Mouse (Mus musculus) forebrain, embryonic 14.5 days (tissue): ENCODE measurements around the gene Rhpn2. TPM values are rescaled to one million over a fixed set of nuclear protein-coding genes. Genes with fewer than 3 reads are reported as not detected.

Experiments
- ATAC-seq: fragments of 200-750 bp; cut with Nextera tagmentation; 2 replicates; pipeline ENCODE4 v1.8.0; 2017; ENCODE audit warnings: mild to moderate bottlenecking, moderate library complexity
- DNase-seq: peaks from one replicate; pipeline ENCODE4 v3.0.0-alpha.2; 2015; ENCODE audit warnings: low spot score
- H3K27ac ChIP-seq: fragments of 300-500 bp; sonication (generic); 2 replicates; pipeline ENCODE4 v1.5.1; 2014; ENCODE audit warnings: low read depth, mild to moderate bottlenecking, control low read depth, low read length, moderate library complexity
- H3K27me3 ChIP-seq: fragments of 300-500 bp; sonication (generic); replicated peaks from 2 replicates; pipeline ENCODE4 v1.6.1; 2014; ENCODE audit warnings: low read length, control low read depth, mixed read lengths; ENCODE audit not compliant: control insufficient read depth, insufficient read depth
- H3K36me3 ChIP-seq: fragments of 300-500 bp; sonication (generic); 2 replicates; pipeline ENCODE4 v1.6.1; 2014; ENCODE audit warnings: low read length, control low read depth; ENCODE audit not compliant: control insufficient read depth, insufficient read depth
- H3K4me1 ChIP-seq: fragments of 300-500 bp; sonication (generic); 2 replicates; pipeline ENCODE4 v1.6.1; 2014; ENCODE audit warnings: antibody characterized with exemption, low read length, control low read depth; ENCODE audit not compliant: control insufficient read depth, insufficient read depth
- H3K4me2 ChIP-seq: fragments of 300-500 bp; sonication (generic); 2 replicates; pipeline ENCODE4 v1.6.1; 2014; ENCODE audit warnings: mild to moderate bottlenecking, control low read depth, low read length
- H3K4me3 ChIP-seq: fragments of 300-500 bp; sonication (generic); 2 replicates; pipeline ENCODE4 v1.5.1; 2014; ENCODE audit warnings: low read depth, low read length, control low read depth
- H3K9ac ChIP-seq: fragments of 300-500 bp; sonication (generic); 2 replicates; pipeline ENCODE4 v1.6.1; 2014; ENCODE audit warnings: mild to moderate bottlenecking, low read length, control low read depth, moderate library complexity
- H3K9me3 ChIP-seq: fragments of 300-500 bp; sonication (generic); replicated peaks from 2 replicates; pipeline ENCODE4 v1.6.1; 2016; ENCODE audit warnings: low read length, control low read depth, mixed read lengths; ENCODE audit not compliant: control insufficient read depth
- WGBS: fragments of 180-500 bp; shearing (Covaris S2); extraction: QIAGEN DNeasy Blood & Tissue Kit; methylation state at CpG from one replicate; pipeline ENCODE4 v1.1.7; 2014; 5-methylcytosine and 5-hydroxymethylcytosine counted together
- polyA plus RNA-seq: library from polyadenylated mRNA; unstranded; fragments of >200 nt; fragmentation: Nextera tagmentation; extraction: Ambion mirVana; gene quantifications from 2 replicates; pipeline ENCODE4 v1.2.1, GENCODE M21; 2014

The Rhpn2 gene
- polyA plus RNA-seq, 1 experiment from 2014 or later, result 1.2 TPM

DNA sequence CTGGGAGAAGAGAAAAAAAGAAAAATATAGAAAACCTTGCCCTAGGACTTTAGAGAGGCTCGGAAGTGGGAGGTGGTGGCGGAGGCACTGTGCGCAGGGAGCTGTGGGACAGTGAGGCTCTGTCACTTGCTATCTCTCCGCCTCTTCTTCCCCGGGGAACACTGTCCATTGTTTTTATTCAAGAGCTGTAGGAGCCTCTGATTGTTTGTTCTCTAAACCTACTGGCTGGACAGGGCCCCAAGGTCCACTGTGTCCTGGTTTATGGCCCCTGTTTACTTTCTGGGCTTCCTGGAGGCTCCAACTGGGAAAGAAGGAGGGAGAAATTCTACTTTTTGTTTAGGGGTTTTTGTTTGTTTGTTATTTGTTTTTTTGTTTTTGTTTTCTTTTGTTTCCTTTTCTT lies 6.2 kb downstream of the Rhpn2 start:
- no peak overlapping the region for H3K4me2 ChIP-seq
- peaks cover 4% of the 10 kb centered on the region; the same call in 1 of the 2 replicates for H3K27me3 ChIP-seq
- no peak overlapping the region for H3K9ac ChIP-seq
- no peak overlapping the region for H3K4me3 ChIP-seq
- no peaks in the 10 kb centered on the region for H3K9me3 ChIP-seq
- DNase-seq (no peak), ATAC-seq (no peak)
- H3K27ac ChIP-seq, result no peak overlapping the region
- H3K36me3 ChIP-seq, result no peaks in the 10 kb centered on the region
- peaks cover 4% of the 10 kb centered on the region for H3K4me1 ChIP-seq
- WGBS, result 32% methylated on average over 5 of the region's 5 CpGs

DNA sequence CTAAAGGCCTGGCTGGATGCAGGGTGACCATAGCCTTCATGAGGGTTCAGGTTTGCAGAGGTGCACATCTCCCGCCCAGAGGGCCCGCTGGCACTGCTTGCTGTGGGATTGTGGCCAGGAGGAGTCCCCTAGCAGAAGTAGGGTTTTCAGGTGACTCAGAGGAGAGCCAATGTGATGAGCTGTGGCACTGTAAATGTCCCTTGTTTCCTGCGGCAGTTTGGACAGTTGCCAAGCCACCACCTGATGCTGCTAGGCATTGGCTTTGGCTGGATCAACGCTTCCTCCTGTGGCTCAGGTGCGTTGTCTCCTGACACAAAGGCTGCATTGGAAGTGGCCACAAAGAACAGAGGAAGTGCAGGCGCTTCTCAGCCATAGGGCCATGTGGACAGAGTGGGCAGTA lies 7.3 kb downstream of the Rhpn2 start:
- DNase-seq (no peak), ATAC-seq (no peak)
- Histone ChIP-seq H3K27me3 (no peaks in the 10 kb centered on the region), H3K9me3 (no peaks in the 10 kb centered on the region), H3K4me2 (no peak overlapping the region), H3K27ac (no peak overlapping the region), H3K36me3 (no peaks in the 10 kb centered on the region), H3K4me1 (no peaks in the 10 kb centered on the region), H3K4me3 (no peak overlapping the region), H3K9ac (no peak overlapping the region)
- 74% methylated on average over 6 of the region's 6 CpGs for WGBS

DNA sequence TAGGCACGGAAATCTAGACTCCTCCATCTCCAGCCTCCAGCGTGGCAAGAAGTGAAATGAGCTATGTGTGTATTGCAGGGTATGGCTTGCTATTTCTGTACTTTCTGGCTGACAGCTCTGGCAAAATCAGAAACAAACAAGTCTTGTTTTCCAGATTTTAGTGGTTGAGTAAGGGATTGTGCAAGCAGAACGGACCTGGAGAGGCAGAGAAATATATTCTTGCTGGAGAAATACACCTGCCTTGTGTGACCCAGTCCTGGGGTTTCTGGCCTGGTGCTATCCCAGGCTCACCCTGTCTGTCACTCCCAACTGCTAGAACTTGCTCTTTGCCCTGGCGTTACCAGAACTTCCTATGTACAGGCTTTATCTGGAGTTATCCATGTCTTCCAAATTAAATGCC lies 8.5 kb downstream of the Rhpn2 start:
- Histone ChIP-seq H3K4me2 (no peak overlapping the region), H3K4me3 (no peak overlapping the region), H3K9ac (no peak overlapping the region), H3K9me3 (no peaks in the 10 kb centered on the region), H3K27me3 (no peaks in the 10 kb centered on the region), H3K4me1 (no peaks in the 10 kb centered on the region), H3K36me3 (no peaks in the 10 kb centered on the region), H3K27ac (no peak overlapping the region)
- no peak for ATAC-seq
- DNase-seq, result no peak
- WGBS, result 77% methylated on average over 4 of the region's 4 CpGs

DNA sequence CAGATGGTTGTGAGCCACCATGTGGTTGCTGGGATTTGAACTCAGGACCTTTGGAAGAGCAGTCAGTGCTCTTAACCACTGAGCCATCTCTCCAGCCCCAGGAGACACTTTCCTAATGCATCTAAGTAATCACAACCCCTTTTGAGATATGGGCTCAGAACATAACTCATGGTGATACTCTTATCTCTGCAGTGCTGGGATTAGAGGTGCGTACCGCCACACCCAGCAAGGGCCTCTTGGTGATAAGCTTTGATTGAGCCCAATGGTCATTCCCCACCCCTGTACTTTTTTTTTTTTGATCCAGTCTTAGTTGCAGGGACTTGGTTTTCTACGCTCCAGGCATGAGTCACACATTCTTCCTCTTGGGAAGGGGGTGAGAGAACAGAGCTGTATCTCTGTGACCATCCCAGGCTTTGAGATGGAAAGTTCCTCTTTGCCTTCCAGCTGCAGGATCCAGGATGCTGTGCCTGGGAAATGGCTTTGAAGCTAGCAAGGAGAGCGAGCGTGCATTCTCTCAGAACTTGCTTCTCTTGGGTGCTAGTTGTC lies 10.9 kb downstream of the Rhpn2 start:
- no peaks in the 10 kb centered on the region for H3K9me3 ChIP-seq
- H3K9ac ChIP-seq, result no peak overlapping the region
- H3K4me2 ChIP-seq, result no peak overlapping the region
- DNase-seq (no peak), ATAC-seq (no peak)
- H3K27me3 ChIP-seq, result no peaks in the 10 kb centered on the region
- H3K4me3 ChIP-seq, result no peak overlapping the region
- H3K36me3 ChIP-seq, result no peaks in the 10 kb centered on the region
- WGBS, result 92% methylated on average over 5 of the region's 5 CpGs
- H3K27ac ChIP-seq, result no peak overlapping the region
- no peaks in the 10 kb centered on the region for H3K4me1 ChIP-seq

DNA sequence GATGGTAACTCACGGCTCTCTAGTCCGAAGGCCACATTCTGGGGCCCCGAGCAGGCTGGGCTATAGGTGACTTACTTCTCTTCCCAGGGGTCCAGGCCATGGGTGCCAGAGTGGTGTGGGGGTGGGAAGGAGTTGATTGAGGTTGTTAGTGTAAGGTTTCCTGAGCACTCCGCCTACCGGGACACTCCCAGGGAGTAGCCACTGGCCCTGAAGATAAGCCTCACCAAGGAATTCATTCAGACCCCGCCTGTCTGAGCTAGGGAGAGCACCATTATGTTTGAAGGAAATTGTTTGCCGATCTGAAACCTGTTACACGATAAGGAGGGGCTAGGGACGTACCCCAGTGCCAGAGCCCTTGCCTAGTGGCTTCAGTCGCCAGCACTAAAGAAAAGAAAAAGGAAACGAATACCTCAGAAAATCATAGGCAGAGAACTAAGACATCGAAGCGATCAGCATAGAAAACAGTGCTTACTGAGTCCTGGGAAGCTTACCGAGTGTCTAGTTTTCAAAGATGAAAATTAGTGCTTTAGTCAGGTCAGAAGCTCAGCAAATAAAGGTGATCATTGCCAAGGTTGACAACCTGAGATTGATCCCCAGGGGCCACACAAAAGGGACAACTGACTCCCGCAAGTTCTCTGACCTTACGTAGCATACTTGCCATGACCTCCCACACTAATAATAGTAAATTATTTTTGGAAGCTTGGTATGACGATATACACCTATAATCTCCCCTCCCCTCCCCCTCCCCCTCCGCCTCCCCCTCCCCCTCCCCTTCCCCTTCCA lies 14.1 kb downstream of the Rhpn2 start:
- H3K4me3 ChIP-seq, result no peak overlapping the region
- WGBS, result 77% methylated on average over 18 of the region's 18 CpGs
- DNase-seq, result no peak
- H3K36me3 ChIP-seq, result no peaks in the 10 kb centered on the region
- H3K27ac ChIP-seq, result no peak overlapping the region
- H3K4me1 ChIP-seq, result no peaks in the 10 kb centered on the region
- H3K9me3 ChIP-seq, result no peaks in the 10 kb centered on the region
- no peak overlapping the region for H3K4me2 ChIP-seq
- no peak for ATAC-seq
- H3K27me3 ChIP-seq, result no peaks in the 10 kb centered on the region
- H3K9ac ChIP-seq, result no peak overlapping the region

DNA sequence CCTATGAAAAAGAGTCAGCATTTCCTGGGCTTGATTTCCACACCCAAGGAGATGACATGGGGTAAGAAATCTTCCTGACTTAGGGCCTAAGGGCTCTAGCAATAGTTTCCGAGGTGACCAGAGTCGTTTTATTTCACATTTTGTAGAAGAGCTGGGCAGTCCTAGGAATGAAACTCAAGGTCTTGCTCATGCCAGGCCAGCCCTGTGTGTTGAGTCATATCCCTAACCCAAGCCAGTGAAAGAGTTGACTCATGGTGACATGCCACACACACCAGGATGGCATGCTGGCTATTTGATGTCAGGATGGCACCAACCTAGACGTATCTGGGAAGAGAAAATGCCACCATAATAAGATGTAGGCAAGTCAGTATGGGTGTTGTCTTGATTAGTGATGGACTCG lies 15.1 kb downstream of the Rhpn2 start:
- ATAC-seq (no peak), DNase-seq (no peak)
- H3K27me3 ChIP-seq, result no peaks in the 10 kb centered on the region
- H3K4me3 ChIP-seq, result no peak overlapping the region
- H3K4me2 ChIP-seq, result no peak overlapping the region
- H3K9ac ChIP-seq, result no peak overlapping the region
- no peaks in the 10 kb centered on the region for H3K9me3 ChIP-seq
- no peak overlapping the region for H3K27ac ChIP-seq
- H3K36me3 ChIP-seq, result no peaks in the 10 kb centered on the region
- no peaks in the 10 kb centered on the region for H3K4me1 ChIP-seq
- 93% methylated on average over 4 of the region's 4 CpGs for whole genome bisulfite sequencing

DNA sequence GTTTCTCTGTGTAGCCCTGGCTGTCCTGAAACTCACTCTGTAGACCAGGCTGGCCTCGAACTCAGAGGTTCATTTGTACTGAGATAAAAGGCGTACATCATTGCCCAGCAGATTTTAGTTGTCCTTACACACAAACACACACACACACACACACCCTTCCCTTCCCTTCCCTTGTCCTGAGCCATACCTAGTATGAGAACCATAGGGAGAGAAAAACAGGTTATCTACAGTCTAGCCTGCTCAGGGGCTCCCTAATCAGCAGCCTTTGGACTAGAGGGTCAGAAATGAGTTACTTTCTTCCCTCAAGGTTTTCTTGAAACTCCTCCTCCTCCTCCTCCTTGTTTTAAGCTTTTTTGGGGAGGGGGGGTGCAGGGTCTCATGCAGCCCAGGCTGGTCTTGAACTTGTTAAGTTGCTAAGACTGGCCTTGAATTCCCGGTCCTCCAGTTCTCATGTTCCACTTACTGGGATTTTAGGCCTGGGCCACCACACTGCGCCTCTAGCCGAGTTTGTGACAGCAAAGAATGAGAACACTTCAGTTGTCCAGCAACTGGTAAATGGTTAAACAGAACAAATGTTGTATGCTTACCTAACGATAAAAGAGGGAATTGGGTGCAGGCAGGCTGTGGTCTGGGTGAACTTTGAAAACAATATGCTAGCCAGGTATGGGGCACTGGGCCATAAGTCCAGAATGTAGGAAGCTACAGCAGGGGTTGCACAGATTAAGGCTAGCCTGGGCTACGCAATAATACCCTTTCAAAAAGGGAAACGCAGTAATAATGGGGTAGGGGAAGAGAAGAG lies 16.1 kb downstream of the Rhpn2 start:
- Histone ChIP-seq H3K4me3 (no peak overlapping the region), H3K9ac (no peak overlapping the region), H3K4me1 (no peaks in the 10 kb centered on the region), H3K27ac (no peak overlapping the region), H3K9me3 (no peaks in the 10 kb centered on the region), H3K36me3 (no peaks in the 10 kb centered on the region), H3K4me2 (no peak overlapping the region), H3K27me3 (no peaks in the 10 kb centered on the region)
- WGBS, result 94% methylated on average over 8 of the region's 8 CpGs
- ATAC-seq, result no peak
- no peak for DNase-seq

DNA sequence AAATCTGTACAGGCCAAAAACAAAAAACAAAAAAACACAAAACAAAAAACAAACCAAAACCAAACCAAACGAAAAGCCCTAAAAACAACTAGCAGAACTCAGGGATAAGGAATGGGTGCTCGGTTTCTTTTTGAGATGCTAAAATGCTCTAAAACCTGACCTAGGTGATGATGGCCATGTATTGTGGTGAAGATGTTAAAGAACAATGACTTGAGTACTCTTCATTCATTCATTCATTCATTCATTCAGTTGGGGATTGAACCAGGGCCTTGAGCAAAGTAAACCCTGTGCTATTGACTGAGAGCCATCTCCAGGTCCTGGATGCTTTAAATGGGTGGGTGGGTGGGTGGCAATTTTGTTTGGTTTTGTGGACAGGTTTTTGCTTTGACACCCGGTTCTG lies 17.2 kb downstream of the Rhpn2 start:
- Histone ChIP-seq H3K9me3 (no peaks in the 10 kb centered on the region), H3K27ac (no peak overlapping the region), H3K36me3 (no peaks in the 10 kb centered on the region), H3K9ac (no peak overlapping the region), H3K4me1 (no peaks in the 10 kb centered on the region), H3K4me2 (no peak overlapping the region), H3K4me3 (no peak overlapping the region), H3K27me3 (no peaks in the 10 kb centered on the region)
- WGBS, result 87% methylated on average over 3 of the region's 3 CpGs
- ATAC-seq (no peak), DNase-seq (no peak)

DNA sequence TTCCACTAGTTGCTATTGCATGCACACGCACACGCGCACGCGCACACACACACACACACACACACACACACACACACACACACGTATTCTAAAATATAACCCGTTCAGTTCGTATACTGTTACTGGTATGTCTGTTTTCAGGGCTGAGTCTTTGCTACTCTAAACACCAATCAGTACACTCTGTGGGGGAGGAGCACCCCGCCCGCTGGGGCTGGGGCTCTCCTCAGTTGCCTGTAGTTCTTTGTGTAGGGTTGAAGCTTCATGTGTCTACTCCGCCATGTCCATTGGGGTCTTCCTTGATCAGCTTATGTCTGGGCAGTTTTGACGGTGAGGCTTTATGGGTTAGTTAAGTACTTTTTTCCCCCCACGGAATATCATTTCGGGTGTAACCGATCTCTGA lies 19.3 kb downstream of the Rhpn2 start:
- H3K4me3 ChIP-seq, result no peak overlapping the region
- DNase-seq, result no peak
- H3K9ac ChIP-seq, result no peak overlapping the region
- no peaks in the 10 kb centered on the region for H3K4me1 ChIP-seq
- no peaks in the 10 kb centered on the region for H3K36me3 ChIP-seq
- no peak overlapping the region for H3K4me2 ChIP-seq
- no peak for ATAC-seq
- H3K27me3 ChIP-seq, result no peaks in the 10 kb centered on the region
- no peaks in the 10 kb centered on the region for H3K9me3 ChIP-seq
- H3K27ac ChIP-seq, result no peak overlapping the region
- 97% methylated on average over 15 of the region's 15 CpGs for whole genome bisulfite sequencing
